Mouse (Mus musculus) heart, embryonic 11.5 days (tissue): Measurements from ENCODE around the gene Rb1. TPM values are rescaled to one million over a fixed set of nuclear protein-coding genes. Genes with fewer than 3 reads are reported as not detected.

Experiments
- ATAC-seq: fragments of 200-750 bp; cut with Nextera tagmentation; replicated peaks from 2 replicates; pipeline ENCODE4 v1.8.0; 2017; ENCODE audit warnings: moderate library complexity; ENCODE audit not compliant: insufficient number of reproducible peaks, low FRiP score, low TSS enrichment
- H3K27ac ChIP-seq: fragments of 300-500 bp; sonication (generic); 2 replicates; pipeline ENCODE4 v1.5.1; 2014; ENCODE audit warnings: mild to moderate bottlenecking, low read depth, low read length
- H3K27me3 ChIP-seq: fragments of 300-500 bp; sonication (generic); 2 replicates; pipeline ENCODE4 v1.6.1; 2014; ENCODE audit warnings: mild to moderate bottlenecking, low read length, mixed read lengths; ENCODE audit not compliant: control insufficient read depth, insufficient read depth
- H3K36me3 ChIP-seq: fragments of 300-500 bp; sonication (generic); 2 replicates; pipeline ENCODE4 v1.6.1; 2014; ENCODE audit warnings: mild to moderate bottlenecking, low read length, moderate library complexity, mixed read lengths; ENCODE audit not compliant: control insufficient read depth, insufficient read depth
- H3K4me1 ChIP-seq: fragments of 300-500 bp; sonication (generic); 2 replicates; pipeline ENCODE4 v1.6.1; 2014; ENCODE audit warnings: low read length; ENCODE audit not compliant: control insufficient read depth, insufficient read depth
- H3K4me2 ChIP-seq: fragments of 300-500 bp; sonication (generic); 2 replicates; pipeline ENCODE4 v1.6.1; 2014; ENCODE audit warnings: mild to moderate bottlenecking, moderate library complexity
- H3K4me3 ChIP-seq: fragments of 300-500 bp; sonication (generic); 2 replicates; pipeline ENCODE4 v1.5.1; 2014; ENCODE audit warnings: low read depth, low read length
- H3K9ac ChIP-seq: fragments of 300-500 bp; sonication (generic); 2 replicates; pipeline ENCODE4 v1.6.1; 2014; ENCODE audit warnings: mild to moderate bottlenecking, low read depth, low read length, moderate library complexity
- H3K9me3 ChIP-seq: fragments of 300-500 bp; sonication (generic); replicated peaks from 2 replicates; pipeline ENCODE4 v1.6.1; 2016; ENCODE audit warnings: low read length; ENCODE audit not compliant: control insufficient read depth
- WGBS: fragments of 180-500 bp; shearing (Covaris S2); extraction: QIAGEN DNeasy Blood & Tissue Kit; methylation state at CpG from one replicate; pipeline ENCODE4 v1.1.7; 2014; ENCODE audit not compliant: insufficient replicate concordance; 5-methylcytosine and 5-hydroxymethylcytosine counted together
- polyA plus RNA-seq: library from polyadenylated mRNA; unstranded; fragments of >200 nt; fragmentation: Nextera tagmentation; extraction: Ambion mirVana; gene quantifications from 2 replicates; pipeline ENCODE4 v1.2.1, GENCODE M21; 2014

Rb1 gene
- polyA plus RNA-seq, 1 experiment from 2014 or later = 15.6 TPM

GRCm38 (mm10) chr14:73368966-73369365 is 43.3 kb upstream of the Rb1 start:
- Histone ChIP-seq H3K4me3 (no peak overlapping the region), H3K27ac (no peak overlapping the region), H3K36me3 (peaks cover 15% of the 10 kb centered on the region), H3K9me3 (no peaks in the 10 kb centered on the region), H3K4me1 (no peaks in the 10 kb centered on the region), H3K27me3 (no peaks in the 10 kb centered on the region), H3K9ac (no peak overlapping the region), H3K4me2 (no peak overlapping the region)
- 89% methylated on average over 13 of the region's 13 CpGs for WGBS
- no peak for ATAC-seq

GRCm38 (mm10) chr14:73368221-73368620 is 42.6 kb upstream of the Rb1 start:
- Histone ChIP-seq H3K4me3 (no peak overlapping the region), H3K4me2 (no peak overlapping the region), H3K27ac (no peak overlapping the region), H3K4me1 (no peaks in the 10 kb centered on the region), H3K9ac (no peak overlapping the region), H3K27me3 (no peaks in the 10 kb centered on the region), H3K9me3 (no peaks in the 10 kb centered on the region), H3K36me3 (peaks cover 22% of the 10 kb centered on the region)
- 89% methylated on average over 13 of the region's 13 CpGs for WGBS
- no peak for ATAC-seq

- Histone ChIP-seq H3K4me3 (no peak overlapping the region), H3K4me2 (no peak overlapping the region), H3K9ac (no peak overlapping the region), H3K4me1 (no peaks in the 10 kb centered on the region), H3K9me3 (no peaks in the 10 kb centered on the region; the same call in 1 of the 2 replicates), H3K27ac (no peak overlapping the region), H3K27me3 (no peaks in the 10 kb centered on the region), H3K36me3 (peaks cover 37% of the 10 kb centered on the region)
- ATAC-seq = no peak
- WGBS = 86% methylated on average over 11 of the region's 11 CpGs
These were observed 40.7 kb upstream of the Rb1 start for GRCm38 (mm10) chr14:73366278-73366677.

GRCm38 (mm10) chr14:73363782-73364181 is 38.2 kb upstream of the Rb1 start:
- H3K4me2 ChIP-seq = no peak overlapping the region
- ATAC-seq = no peak

GRCm38 (mm10) chr14:73354700-73355099 is 29.1 kb upstream of the Rb1 start:
- no peak overlapping the region for H3K4me3 ChIP-seq
- H3K27ac ChIP-seq = no peak overlapping the region
- no peaks in the 10 kb centered on the region for H3K4me1 ChIP-seq
- WGBS = 90% methylated on average over 8 of the region's 8 CpGs
- peaks cover 12% of the 10 kb centered on the region for H3K36me3 ChIP-seq
- no peaks in the 10 kb centered on the region for H3K27me3 ChIP-seq
- no peak for ATAC-seq
- H3K9me3 ChIP-seq = no peaks in the 10 kb centered on the region
- no peak overlapping the region for H3K4me2 ChIP-seq
- no peak overlapping the region for H3K9ac ChIP-seq

More at GRCm38 (mm10) chr14:73363782-73364181, 38.2 kb upstream of the Rb1 start:
- H3K9me3 ChIP-seq = no peaks in the 10 kb centered on the region; the same call in 1 of the 2 replicates
- no peak overlapping the region for H3K9ac ChIP-seq
- WGBS = 91% methylated on average over 11 of the region's 11 CpGs
- no peak overlapping the region for H3K4me3 ChIP-seq
- peaks cover 43% of the 10 kb centered on the region for H3K36me3 ChIP-seq
- no peak overlapping the region for H3K27ac ChIP-seq
- no peaks in the 10 kb centered on the region for H3K27me3 ChIP-seq
- no peaks in the 10 kb centered on the region for H3K4me1 ChIP-seq

GRCm38 (mm10) chr14:73351118-73351517 is 25.5 kb upstream of the Rb1 start:
- Histone ChIP-seq H3K9me3 (no peaks in the 10 kb centered on the region), H3K4me3 (no peak overlapping the region), H3K4me2 (no peak overlapping the region), H3K36me3 (no peaks in the 10 kb centered on the region; the same call in none of the 2 replicates), H3K27me3 (no peaks in the 10 kb centered on the region), H3K4me1 (peaks cover 6% of the 10 kb centered on the region; the same call in 1 of the 2 replicates), H3K27ac (no peak overlapping the region), H3K9ac (no peak overlapping the region)
- no peak for ATAC-seq
- WGBS = 85% methylated on average over 5 of the region's 5 CpGs

- Histone ChIP-seq H3K9ac (no peak overlapping the region), H3K27me3 (no peaks in the 10 kb centered on the region), H3K9me3 (no peaks in the 10 kb centered on the region), H3K4me3 (no peak overlapping the region), H3K27ac (no peak overlapping the region), H3K4me2 (no peak overlapping the region), H3K36me3 (no peaks in the 10 kb centered on the region; the same call in none of the 2 replicates), H3K4me1 (peaks cover 6% of the 10 kb centered on the region; the same call in 1 of the 2 replicates)
- no peak for ATAC-seq
- WGBS = 44% methylated on average over 1 of the region's 1 CpGs
These were observed 24.4 kb upstream of the Rb1 start for GRCm38 (mm10) chr14:73350029-73350428.

GRCm38 (mm10) chr14:73349061-73349670 is 23.5 kb upstream of the Rb1 start:
- H3K4me1 ChIP-seq = peaks cover 6% of the 10 kb centered on the region; the same call in 1 of the 2 replicates
- H3K4me2 ChIP-seq = no peak overlapping the region
- H3K4me3 ChIP-seq = no peak overlapping the region
- H3K27ac ChIP-seq = no peak overlapping the region
- H3K9me3 ChIP-seq = no peaks in the 10 kb centered on the region
- no peak for ATAC-seq
- no peaks in the 10 kb centered on the region for H3K27me3 ChIP-seq
- no peak overlapping the region for H3K9ac ChIP-seq
- WGBS = 59% methylated on average over 7 of the region's 7 CpGs
- H3K36me3 ChIP-seq = no peaks in the 10 kb centered on the region; the same call in 1 of the 2 replicates

- H3K9ac ChIP-seq = no peak overlapping the region
- no peak for ATAC-seq
- H3K27ac ChIP-seq = no peak overlapping the region
- H3K9me3 ChIP-seq = no peaks in the 10 kb centered on the region
- H3K4me1 ChIP-seq = peaks cover 6% of the 10 kb centered on the region; the same call in 1 of the 2 replicates
- no peak overlapping the region for H3K4me3 ChIP-seq
- 38% methylated on average over 9 of the region's 9 CpGs for WGBS
- no peaks in the 10 kb centered on the region for H3K27me3 ChIP-seq
- H3K4me2 ChIP-seq = no peak overlapping the region
- H3K36me3 ChIP-seq = no peaks in the 10 kb centered on the region
These were observed 21.7 kb upstream of the Rb1 start for GRCm38 (mm10) chr14:73347302-73347701.
